Mouse (Mus musculus): ENCODE results near the gene Ggt1. TPM values are rescaled to one million over a fixed set of nuclear protein-coding genes. Genes with fewer than 3 reads are reported as not detected.

Gene Ggt1
- polyA plus RNA-seq, 1 experiment from 2014 or later, result 13.8 TPM

DNA sequence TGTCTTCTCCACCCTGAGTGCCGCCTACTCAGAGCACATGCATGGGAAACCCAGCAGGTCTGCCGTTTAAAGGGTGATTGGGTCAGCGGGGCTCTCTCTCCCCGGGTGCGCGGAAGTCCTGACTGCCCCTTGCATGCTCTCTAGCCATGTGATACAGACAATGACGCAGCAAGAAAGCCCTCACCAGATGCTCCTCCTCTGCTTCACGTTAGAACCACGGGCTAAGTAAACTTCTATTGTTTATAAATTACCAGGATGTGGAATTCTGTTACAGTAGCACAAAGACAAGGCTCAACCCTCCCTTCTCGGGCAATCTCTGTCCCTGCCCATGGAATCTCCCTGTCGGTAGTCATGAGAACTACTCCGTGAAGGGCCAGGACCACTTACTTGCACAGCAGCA is 10.2 kb upstream of the Ggt1 start:
- 0 out of 2 replicates have a peak, but pooled peaks have one; percentile 16 for ATAC-seq (ENCODE audit: insufficient read depth)
- no peaks in the 10 kb centered on the region for H3K36me3 ChIP-seq (replicated peaks)
- no peak overlapping the region for H3K9ac ChIP-seq
- H3K27me3 ChIP-seq, result peaks cover 2% of the 10 kb centered on the region; the same call in 1 of the 2 replicates
- H3K4me3 ChIP-seq (replicated peaks), result no peak overlapping the region
- H3K9me3 ChIP-seq (replicated peaks), result no peaks in the 10 kb centered on the region
- H3K4me1 ChIP-seq (replicated peaks), result peaks cover 12% of the 10 kb centered on the region
- H3K4me2 ChIP-seq, result no peak overlapping the region
- 23% methylated on average over 12 of the region's 12 CpGs for WGBS (ENCODE audit: insufficient replicate concordance)
- H3K27ac ChIP-seq (replicated peaks), result no peak overlapping the region

DNA sequence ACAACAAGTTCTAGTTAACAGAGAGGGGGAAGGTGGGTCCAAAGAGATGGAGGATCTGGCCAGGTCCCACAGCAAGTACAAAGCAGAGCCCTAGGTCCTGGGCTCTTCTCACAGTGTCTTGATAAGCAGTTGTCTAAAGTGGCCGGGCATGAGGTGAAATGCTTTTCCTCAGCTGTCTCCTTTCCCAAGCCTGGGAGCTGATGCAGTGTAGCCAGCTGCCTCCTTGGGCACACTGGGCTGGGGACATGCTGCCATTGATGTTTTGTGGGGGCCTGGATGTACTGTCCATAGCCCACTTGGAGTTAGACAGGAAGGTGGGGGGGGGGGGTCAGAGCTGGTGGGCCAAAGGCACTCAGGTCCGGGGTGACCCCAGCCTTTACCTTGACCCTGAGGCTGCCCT is 9.3 kb upstream of the Ggt1 start:
- Histone ChIP-seq H3K9ac (no peak overlapping the region), H3K4me2 (no peak overlapping the region), H3K4me3 (replicated peaks) (no peak overlapping the region), H3K36me3 (replicated peaks) (no peaks in the 10 kb centered on the region), H3K4me1 (replicated peaks) (peaks cover 12% of the 10 kb centered on the region), H3K27me3 (peaks cover 4% of the 10 kb centered on the region; the same call in 1 of the 2 replicates), H3K27ac (replicated peaks) (no peak overlapping the region), H3K9me3 (replicated peaks) (no peaks in the 10 kb centered on the region)
- ATAC-seq (ENCODE audit: insufficient read depth), result no peak
- 69% methylated on average over 2 of the region's 2 CpGs for WGBS (ENCODE audit: insufficient replicate concordance)

DNA sequence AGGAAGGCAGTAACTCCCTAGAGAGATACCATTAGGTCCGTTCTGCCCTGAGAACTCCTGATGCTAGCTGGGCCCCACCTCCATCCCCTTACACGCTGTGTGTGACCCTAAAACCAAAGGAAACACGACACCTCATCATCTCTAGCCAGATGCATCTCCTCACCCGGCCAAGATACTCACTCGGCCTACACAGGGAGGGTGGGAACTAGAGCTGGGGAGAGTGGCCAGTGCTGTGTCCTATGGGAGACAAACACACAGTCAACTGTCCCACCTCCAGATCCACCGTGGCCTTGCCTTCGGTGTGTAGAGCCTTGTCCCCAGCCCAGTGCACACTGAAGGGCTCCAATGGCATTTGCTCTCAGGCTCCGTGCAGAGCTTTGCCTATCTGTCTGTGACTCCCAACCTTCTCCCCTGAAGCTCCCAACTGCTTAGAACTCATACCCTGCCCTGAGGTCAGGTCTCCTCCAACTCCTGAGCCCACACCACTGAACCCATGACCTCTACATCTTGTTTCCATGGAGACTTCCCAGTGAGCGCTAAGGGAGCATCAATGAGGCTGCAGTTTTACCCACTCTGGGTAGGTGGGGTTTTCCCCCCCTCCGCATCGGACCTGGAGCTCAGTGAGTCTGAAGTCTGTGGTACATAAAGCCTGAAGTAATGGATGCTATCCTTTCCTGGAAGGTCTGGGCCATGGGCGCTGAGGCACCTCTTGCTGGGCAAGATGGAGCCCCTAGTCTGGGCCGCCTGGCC is 8.5 kb upstream of the Ggt1 start:
- Histone ChIP-seq H3K36me3 (replicated peaks) (no peaks in the 10 kb centered on the region), H3K27me3 (peaks cover 12% of the 10 kb centered on the region), H3K9me3 (replicated peaks) (no peaks in the 10 kb centered on the region), H3K9ac (no peak overlapping the region), H3K4me2 (no peak overlapping the region), H3K4me3 (replicated peaks) (no peak overlapping the region), H3K27ac (replicated peaks) (no peak overlapping the region), H3K4me1 (replicated peaks) (peaks cover 12% of the 10 kb centered on the region)
- no peak for ATAC-seq (ENCODE audit: insufficient read depth)
- WGBS (ENCODE audit: insufficient replicate concordance), result 73% methylated on average over 13 of the region's 13 CpGs

DNA sequence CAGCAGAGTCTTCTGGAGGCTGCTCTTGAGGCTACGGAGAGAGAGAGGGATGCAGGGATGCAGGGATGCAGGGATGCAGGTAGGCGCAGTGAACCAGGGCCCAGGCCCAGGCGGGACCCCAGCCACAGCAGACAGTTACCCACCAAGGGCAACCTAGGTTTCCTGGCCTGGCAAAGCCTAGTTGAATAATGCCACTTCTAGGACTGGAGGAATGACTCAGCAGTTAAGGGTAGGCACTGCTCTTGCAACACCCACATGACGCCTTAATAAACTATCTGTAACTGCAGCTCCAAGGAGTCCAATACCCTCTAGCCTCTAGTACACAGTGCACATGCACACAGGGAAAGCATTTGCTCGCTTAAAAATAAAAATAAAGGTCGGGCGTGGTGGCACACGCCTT is 7.3 kb upstream of the Ggt1 start:
- 58% methylated on average over 8 of the region's 8 CpGs for WGBS (ENCODE audit: insufficient replicate concordance)
- Histone ChIP-seq H3K4me3 (replicated peaks) (no peak overlapping the region), H3K4me2 (no peak overlapping the region), H3K27ac (replicated peaks) (no peak overlapping the region), H3K36me3 (replicated peaks) (no peaks in the 10 kb centered on the region), H3K9me3 (replicated peaks) (no peaks in the 10 kb centered on the region), H3K9ac (no peak overlapping the region), H3K4me1 (replicated peaks) (peaks cover 12% of the 10 kb centered on the region), H3K27me3 (peaks cover 24% of the 10 kb centered on the region)
- no peak for ATAC-seq (ENCODE audit: insufficient read depth)

DNA sequence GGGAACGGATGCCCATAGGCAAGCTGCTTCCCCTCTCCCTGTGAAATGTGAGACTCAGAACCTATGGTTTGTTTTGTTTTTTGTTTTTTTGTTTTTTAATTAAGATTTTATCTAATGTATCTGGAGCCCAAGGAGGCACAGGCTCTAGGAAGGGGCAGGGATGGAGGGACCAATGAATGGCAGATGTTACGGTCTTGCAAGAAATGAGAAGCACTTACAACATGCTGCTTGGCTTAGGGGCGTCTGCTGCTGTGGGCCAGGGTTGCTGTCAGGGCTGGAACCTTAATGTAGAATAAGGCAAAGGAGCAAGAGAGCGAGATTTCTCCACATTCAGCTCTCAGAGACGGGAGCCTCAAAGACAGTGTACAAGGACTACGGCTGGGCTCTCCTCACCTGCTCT is 5.8 kb upstream of the Ggt1 start:
- Histone ChIP-seq H3K9ac (no peak overlapping the region), H3K4me3 (replicated peaks) (no peak overlapping the region), H3K36me3 (replicated peaks) (no peaks in the 10 kb centered on the region), H3K9me3 (replicated peaks) (no peaks in the 10 kb centered on the region), H3K4me2 (no peak overlapping the region), H3K27me3 (peaks cover 39% of the 10 kb centered on the region), H3K27ac (replicated peaks) (no peak overlapping the region), H3K4me1 (replicated peaks) (peaks cover 16% of the 10 kb centered on the region)
- WGBS (ENCODE audit: insufficient replicate concordance), result 73% methylated on average over 6 of the region's 6 CpGs
- no peak for ATAC-seq (ENCODE audit: insufficient read depth)

DNA sequence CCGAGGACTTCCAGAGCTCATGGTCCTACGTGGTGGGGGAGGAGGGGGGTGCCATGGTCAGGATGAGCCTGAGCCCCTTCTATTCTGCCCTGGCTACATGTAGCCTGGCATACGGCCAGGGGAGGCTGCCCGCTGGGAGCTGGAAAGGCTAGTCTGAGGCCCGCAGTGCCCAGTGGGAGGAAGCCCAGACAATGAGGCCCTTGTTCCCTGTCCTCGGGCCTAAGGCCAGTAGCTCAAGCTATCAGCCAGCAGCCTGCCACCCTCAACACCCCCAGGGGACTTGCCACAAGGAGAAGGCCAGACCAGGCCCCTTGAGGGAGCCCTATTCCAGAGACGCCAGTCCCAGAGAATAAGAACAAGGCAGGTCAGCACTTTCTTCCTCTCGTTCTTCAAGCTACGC is 5.4 kb upstream of the Ggt1 start:
- H3K9me3 ChIP-seq (replicated peaks), result no peaks in the 10 kb centered on the region
- peaks cover 15% of the 10 kb centered on the region for H3K4me1 ChIP-seq (replicated peaks)
- H3K27me3 ChIP-seq, result peaks cover 43% of the 10 kb centered on the region
- no peak overlapping the region for H3K27ac ChIP-seq (replicated peaks)
- no peak overlapping the region for H3K4me2 ChIP-seq
- no peak overlapping the region for H3K4me3 ChIP-seq (replicated peaks)
- WGBS (ENCODE audit: insufficient replicate concordance), result 65% methylated on average over 9 of the region's 9 CpGs
- no peak for ATAC-seq (ENCODE audit: insufficient read depth)
- H3K36me3 ChIP-seq (replicated peaks), result no peaks in the 10 kb centered on the region
- H3K9ac ChIP-seq, result no peak overlapping the region

DNA sequence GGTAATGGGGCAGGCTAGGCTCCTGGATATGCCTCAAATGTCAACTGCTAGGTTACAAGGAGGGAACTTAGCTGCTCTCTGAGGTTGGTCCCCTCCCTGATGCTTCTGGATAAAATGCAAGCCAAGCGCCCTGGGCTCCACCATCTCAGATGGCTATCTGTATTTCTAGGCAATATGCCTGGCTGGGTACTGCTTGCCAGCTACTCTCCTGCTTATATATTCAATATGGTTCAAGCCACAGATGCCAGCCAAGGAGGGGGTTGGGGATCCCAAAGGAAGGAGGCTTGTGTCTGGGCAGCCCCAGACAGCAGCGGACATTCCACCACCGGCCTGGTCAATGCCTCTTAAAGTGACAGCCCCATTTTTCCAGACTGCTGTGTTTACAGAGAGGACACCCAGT is 2.9 kb upstream of the Ggt1 start:
- 25% methylated on average over 3 of the region's 3 CpGs for WGBS (ENCODE audit: insufficient replicate concordance)

DNA sequence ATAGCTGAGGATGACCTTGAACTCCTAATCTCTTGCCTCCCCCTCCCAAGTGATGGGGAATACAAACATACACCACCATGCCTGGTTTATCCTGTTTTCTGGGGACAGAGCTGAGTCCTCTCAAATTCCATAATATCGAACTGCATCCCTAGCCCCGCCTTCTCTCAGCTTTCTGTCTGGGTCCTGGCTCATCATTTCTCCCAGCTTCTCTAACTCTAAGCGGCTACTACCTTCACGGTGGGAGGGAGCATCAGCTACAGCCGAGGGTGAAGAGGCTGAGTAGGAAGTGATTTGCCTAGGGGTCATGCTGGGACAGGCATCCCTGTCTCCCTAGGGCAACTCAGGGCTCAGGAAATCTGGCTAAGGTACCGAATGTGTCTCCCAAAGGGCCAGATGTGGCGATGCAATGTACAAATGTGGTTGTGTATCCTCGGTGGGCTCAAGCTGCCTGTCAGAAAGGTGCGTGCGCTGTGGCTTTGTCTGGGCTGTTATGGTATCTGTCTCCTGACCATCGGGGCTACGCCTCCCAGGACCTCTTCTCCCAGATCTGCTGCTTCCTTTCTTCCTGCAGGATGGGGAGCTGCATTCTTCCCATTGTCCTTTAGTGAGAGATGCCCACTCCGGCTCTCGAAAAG is 2.2 kb upstream of the Ggt1 start:
- Histone ChIP-seq H3K4me1 (replicated peaks) (peaks cover 10% of the 10 kb centered on the region), H3K27ac (replicated peaks) (no peak overlapping the region), H3K4me3 (replicated peaks) (no peak overlapping the region), H3K9me3 (replicated peaks) (no peaks in the 10 kb centered on the region), H3K9ac (no peak overlapping the region), H3K4me2 (no peak overlapping the region), H3K27me3 (peaks cover 66% of the 10 kb centered on the region), H3K36me3 (replicated peaks) (no peaks in the 10 kb centered on the region)
- 9% methylated on average over 14 of the region's 14 CpGs for WGBS (ENCODE audit: insufficient replicate concordance)
- no peak for ATAC-seq (ENCODE audit: insufficient read depth)

More for the DNA sequence above, 2.9 kb upstream of the Ggt1 start:
- Histone ChIP-seq H3K27ac (replicated peaks) (no peak overlapping the region), H3K4me3 (replicated peaks) (no peak overlapping the region), H3K27me3 (peaks cover 64% of the 10 kb centered on the region), H3K4me1 (replicated peaks) (peaks cover 11% of the 10 kb centered on the region), H3K36me3 (replicated peaks) (no peaks in the 10 kb centered on the region), H3K9ac (no peak overlapping the region), H3K4me2 (no peak overlapping the region), H3K9me3 (replicated peaks) (no peaks in the 10 kb centered on the region)
- no peak for ATAC-seq (ENCODE audit: insufficient read depth)

DNA sequence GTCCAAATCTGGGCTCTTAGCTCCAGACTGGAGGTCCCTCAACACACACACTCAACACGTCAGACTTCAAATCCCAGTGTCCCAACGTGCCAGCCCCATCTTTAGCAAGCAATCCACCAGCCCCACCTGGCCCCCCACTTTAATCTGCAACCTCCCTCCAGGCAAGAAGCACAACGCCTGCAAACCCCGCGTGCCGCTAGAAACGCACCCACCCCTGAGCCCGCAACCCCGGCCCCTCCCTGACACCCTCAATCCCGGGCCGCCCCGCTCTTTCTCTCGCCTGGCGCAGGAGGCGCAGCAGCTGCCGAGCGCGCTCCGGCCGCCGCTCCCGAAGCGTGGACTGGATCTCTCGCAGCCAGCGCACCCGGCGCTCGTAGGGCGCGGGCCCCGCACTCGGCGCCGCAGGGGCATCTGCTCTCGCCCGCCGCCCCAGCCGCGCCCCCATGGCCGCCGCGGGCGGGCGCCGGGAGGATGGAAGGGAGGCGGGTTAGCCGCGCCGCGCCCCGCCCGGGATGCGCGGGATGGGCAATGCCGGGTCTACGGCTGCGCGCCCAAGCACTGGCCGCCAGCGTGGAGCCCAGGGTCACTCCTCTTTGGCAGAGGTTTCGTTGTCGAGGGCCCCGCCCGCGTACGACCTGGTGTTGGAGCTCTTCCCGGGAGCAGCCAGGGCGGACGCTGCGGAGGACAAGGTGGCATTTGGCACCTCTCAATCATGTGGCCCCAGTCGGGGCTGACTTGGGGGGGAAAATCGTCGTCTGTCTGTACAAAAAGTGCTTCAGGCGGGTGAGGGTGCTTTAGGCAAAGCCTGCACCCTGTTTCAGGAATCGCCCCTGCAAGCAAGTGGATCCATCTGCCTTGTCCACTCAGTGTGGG is 1.5 kb upstream of the Ggt1 start, which contains the start of gene Lrrc75b:
Gene Lrrc75b (minus strand): TSS at position 655 of the 873 bp plus-strand sequence.
- Histone ChIP-seq H3K9ac (no peak within 1 kb of the TSS), H3K36me3 (replicated peaks) (no peaks in the 10 kb centered on the region), H3K4me2 (peak within 1 kb of the TSS; percentile 65), H3K27me3 (peaks cover 66% of the 10 kb centered on the region), H3K27ac (replicated peaks) (no peak within 1 kb of the TSS), H3K4me1 (replicated peaks) (peaks cover 16% of the 10 kb centered on the region), H3K4me3 (replicated peaks) (peak within 1 kb of the TSS; percentile 45), H3K9me3 (replicated peaks) (no peaks in the 10 kb centered on the region)
- WGBS (ENCODE audit: insufficient replicate concordance), result 2% methylated on average over 75 of the region's 75 CpGs
- no peak for ATAC-seq (ENCODE audit: insufficient read depth)

DNA sequence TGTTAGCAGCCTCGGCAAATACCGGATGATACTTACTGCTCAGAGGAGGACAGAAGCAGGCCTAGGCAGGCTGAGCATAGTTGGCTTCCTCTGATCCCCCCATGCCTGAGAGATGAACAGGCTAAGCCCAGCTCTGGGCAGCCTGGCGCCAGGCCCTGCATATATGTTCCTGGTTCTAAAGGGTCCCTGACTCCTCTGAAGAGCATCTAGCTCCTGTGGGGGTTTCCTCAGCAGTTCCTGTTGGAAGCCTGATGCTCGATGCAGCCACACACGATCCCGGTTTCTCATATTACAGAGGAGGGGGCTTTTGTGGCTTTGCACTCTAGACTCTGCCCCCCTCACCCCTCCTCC is 880 bp upstream of the Ggt1 start:
- no peak for ATAC-seq (ENCODE audit: insufficient read depth)
- H3K4me2 ChIP-seq, result no peak overlapping the region; the same call in 1 of the 2 replicates
- peaks cover 22% of the 10 kb centered on the region for H3K4me1 ChIP-seq (replicated peaks)
- no peaks in the 10 kb centered on the region for H3K9me3 ChIP-seq (replicated peaks)
- no peaks in the 10 kb centered on the region for H3K36me3 ChIP-seq (replicated peaks)
- no peak overlapping the region for H3K9ac ChIP-seq
- H3K27me3 ChIP-seq, result peaks cover 70% of the 10 kb centered on the region
- H3K4me3 ChIP-seq (replicated peaks), result no peak overlapping the region
- WGBS (ENCODE audit: insufficient replicate concordance), result 17% methylated on average over 6 of the region's 6 CpGs
- H3K27ac ChIP-seq (replicated peaks), result no peak overlapping the region

DNA sequence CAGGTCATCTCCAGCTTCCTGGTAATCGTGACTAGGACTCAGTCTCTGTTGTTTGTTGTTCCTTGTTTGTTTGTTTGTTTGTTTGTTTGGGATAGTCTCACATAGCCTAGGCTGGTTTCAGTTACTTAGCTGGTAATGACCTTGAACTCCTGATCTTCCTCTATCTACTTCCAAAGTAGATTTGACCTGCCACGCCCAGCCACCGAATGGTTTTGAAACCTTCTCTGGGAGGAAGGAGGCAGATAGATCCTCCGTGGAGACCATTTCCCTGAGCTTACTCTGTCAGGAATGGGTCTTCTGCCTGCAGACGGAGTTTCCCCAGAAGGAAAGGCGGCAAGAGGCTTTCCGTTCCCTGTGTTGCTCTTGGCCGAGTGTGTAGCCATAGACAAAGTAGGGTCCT is 1.2 kb downstream of the Ggt1 start:
- no peak for ATAC-seq (ENCODE audit: insufficient read depth)
- Histone ChIP-seq H3K27me3 (peaks cover 63% of the 10 kb centered on the region), H3K4me1 (replicated peaks) (peaks cover 31% of the 10 kb centered on the region), H3K9ac (no peak overlapping the region), H3K36me3 (replicated peaks) (no peaks in the 10 kb centered on the region), H3K4me3 (replicated peaks) (no peak overlapping the region), H3K9me3 (replicated peaks) (no peaks in the 10 kb centered on the region), H3K4me2 (no peak overlapping the region), H3K27ac (replicated peaks) (no peak overlapping the region)
- 55% methylated on average over 8 of the region's 8 CpGs for WGBS (ENCODE audit: insufficient replicate concordance)

Data from liver, embryonic 15.5 days (tissue).